Mouse (Mus musculus) liver, postnatal 0 days (tissue): Measurements from ENCODE around the gene Mapkbp1. TPM values are rescaled to one million over a fixed set of nuclear protein-coding genes. Genes with fewer than 3 reads are reported as not detected.
A peak's percentile ranks its signal among the peaks of the same experiment; 100 is the strongest.

Experiments
- ATAC-seq: fragments of 200-750 bp; cut with Nextera tagmentation; 2 replicates; pipeline ENCODE4 v1.8.0; 2017; ENCODE audit warnings: mild to moderate bottlenecking, moderate library complexity
- DNase-seq: peaks from one replicate; pipeline ENCODE4 v3.0.0-alpha.2; 2016
- H3K27ac ChIP-seq: fragments of 300-500 bp; sonication (generic); 2 replicates; pipeline ENCODE4 v1.5.1; 2014; ENCODE audit warnings: antibody characterized with exemption, moderate library complexity, mild to moderate bottlenecking, low read depth
- H3K27me3 ChIP-seq: fragments of 300-500 bp; sonication (generic); 2 replicates; pipeline ENCODE4 v1.6.1; 2014; ENCODE audit warnings: low read length, control low read depth, mixed read lengths; ENCODE audit not compliant: insufficient read depth
- H3K36me3 ChIP-seq: fragments of 300-500 bp; sonication (generic); replicated peaks from 2 replicates; pipeline ENCODE4 v1.6.1; 2014; ENCODE audit warnings: mild to moderate bottlenecking, control low read depth, low read length, moderate library complexity, mixed read lengths; ENCODE audit not compliant: insufficient read depth
- H3K4me1 ChIP-seq: fragments of 300-500 bp; sonication (generic); 2 replicates; pipeline ENCODE4 v1.6.1; 2014; ENCODE audit warnings: antibody characterized with exemption, mild to moderate bottlenecking, control low read depth; ENCODE audit not compliant: insufficient read depth
- H3K4me2 ChIP-seq: fragments of 300-500 bp; sonication (generic); 2 replicates; pipeline ENCODE4 v1.6.1; 2014; ENCODE audit warnings: low read depth, mild to moderate bottlenecking, low read length, moderate library complexity, mixed read lengths
- H3K4me3 ChIP-seq: fragments of 300-500 bp; sonication (generic); 2 replicates; pipeline ENCODE4 v1.5.1; 2014; ENCODE audit warnings: low read depth, low read length
- H3K9ac ChIP-seq: fragments of 300-500 bp; sonication (generic); replicated peaks from 2 replicates; pipeline ENCODE4 v1.6.1; 2014; ENCODE audit warnings: mild to moderate bottlenecking, moderate library complexity
- H3K9me3 ChIP-seq: fragments of 300-500 bp; sonication (generic); 2 replicates; pipeline ENCODE4 v1.6.1; 2016; ENCODE audit warnings: mild to moderate bottlenecking, control low read depth, low read length, mixed read lengths
- CTCF ChIP-seq: sonication (generic); IDR thresholded peaks from 2 replicates; pipeline ENCODE4 v1.5.1; 2016; ENCODE audit warnings: antibody characterized with exemption, low read depth
- EP300 ChIP-seq: IDR thresholded peaks from 2 replicates; pipeline ENCODE4 v1.6.1; 2016; ENCODE audit warnings: antibody characterized with exemption, low read depth, mild to moderate bottlenecking
- WGBS: fragments of 180-500 bp; shearing (Covaris S2); extraction: QIAGEN DNeasy Blood & Tissue Kit; methylation state at CpG from one replicate; pipeline ENCODE4 v1.1.7; 2014; ENCODE audit not compliant: insufficient replicate concordance; 5-methylcytosine and 5-hydroxymethylcytosine counted together
- polyA plus RNA-seq: library from polyadenylated mRNA; unstranded; fragments of >200 nt; fragmentation: Nextera tagmentation; extraction: Ambion mirVana; gene quantifications from 2 replicates; pipeline ENCODE4 v1.2.1, GENCODE M21; 2015

The Mapkbp1 gene
- polyA plus RNA-seq, 1 experiment from 2014 or later, result 0.27 TPM

GRCm38 (mm10) chr2:120044676-120045075 is 72.2 kb downstream of the Mapkbp1 start:
- Histone ChIP-seq H3K4me2 (no peak overlapping the region), H3K4me1 (no peaks in the 10 kb centered on the region), H3K36me3 (peaks cover 2% of the 10 kb centered on the region), H3K4me3 (no peak overlapping the region), H3K27ac (no peak overlapping the region), H3K9ac (no peak overlapping the region), H3K27me3 (no peaks in the 10 kb centered on the region), H3K9me3 (no peaks in the 10 kb centered on the region)
- 74% methylated on average over 3 of the region's 3 CpGs for WGBS
- DNase-seq, result no peak
- ATAC-seq, result no peak
- no peak for TF ChIP-seq CTCF
- no peak for TF ChIP-seq EP300

GRCm38 (mm10) chr2:120046486-120047310 is 74.2 kb downstream of the Mapkbp1 start:
- ATAC-seq (no peak), DNase-seq (no peak)
- H3K36me3 ChIP-seq, result peaks cover 2% of the 10 kb centered on the region; the same call in 1 of the 2 replicates
- H3K4me3 ChIP-seq, result no peak overlapping the region
- no peaks in the 10 kb centered on the region for H3K4me1 ChIP-seq
- no peaks in the 10 kb centered on the region for H3K9me3 ChIP-seq
- no peak for TF ChIP-seq EP300
- no peak for TF ChIP-seq CTCF
- 64% methylated on average over 14 of the region's 14 CpGs for WGBS
- H3K9ac ChIP-seq, result no peak overlapping the region
- H3K4me2 ChIP-seq, result no peak overlapping the region
- no peak overlapping the region for H3K27ac ChIP-seq
- H3K27me3 ChIP-seq, result no peaks in the 10 kb centered on the region

GRCm38 (mm10) chr2:120048173-120048572 is 75.7 kb downstream of the Mapkbp1 start:
- no peaks in the 10 kb centered on the region for H3K4me1 ChIP-seq
- no peaks in the 10 kb centered on the region for H3K27me3 ChIP-seq
- DNase-seq (no peak), ATAC-seq (no peak)
- H3K36me3 ChIP-seq, result no peaks in the 10 kb centered on the region
- H3K4me3 ChIP-seq, result no peak overlapping the region
- H3K27ac ChIP-seq, result no peak overlapping the region
- H3K9ac ChIP-seq, result no peak overlapping the region
- no peak overlapping the region for H3K4me2 ChIP-seq
- WGBS, result 70% methylated on average over 9 of the region's 9 CpGs
- TF ChIP-seq CTCF (no peak), EP300 (no peak)
- no peaks in the 10 kb centered on the region for H3K9me3 ChIP-seq

- DNase-seq (peak; percentile 64), ATAC-seq (peak; percentile 50; the same call in 1 of the 2 replicates)
- Histone ChIP-seq H3K36me3 (no peaks in the 10 kb centered on the region), H3K9ac (no peak overlapping the region), H3K9me3 (no peaks in the 10 kb centered on the region), H3K27ac (no peak overlapping the region), H3K4me3 (no peak overlapping the region), H3K4me1 (no peaks in the 10 kb centered on the region), H3K27me3 (no peaks in the 10 kb centered on the region), H3K4me2 (no peak overlapping the region)
- TF ChIP-seq CTCF (peak; percentile 76), EP300 (no peak)
- 63% methylated on average over 10 of the region's 10 CpGs for WGBS
Observed at GRCm38 (mm10) chr2:120049632-120050274, 77.3 kb downstream of the Mapkbp1 start.

- H3K4me1 ChIP-seq, result no peaks in the 10 kb centered on the region
- no peaks in the 10 kb centered on the region for H3K36me3 ChIP-seq
- WGBS, result 58% methylated on average over 6 of the region's 6 CpGs
- no peak for TF ChIP-seq CTCF
- TF ChIP-seq EP300, result no peak
- DNase-seq, result no peak
- no peak overlapping the region for H3K4me2 ChIP-seq
- ATAC-seq, result no peak
- no peak overlapping the region for H3K9ac ChIP-seq
- H3K9me3 ChIP-seq, result no peaks in the 10 kb centered on the region
- H3K27me3 ChIP-seq, result no peaks in the 10 kb centered on the region
- H3K4me3 ChIP-seq, result no peak overlapping the region
- no peak overlapping the region for H3K27ac ChIP-seq
Observed at GRCm38 (mm10) chr2:120051405-120051804, 78.9 kb downstream of the Mapkbp1 start.

- H3K9me3 ChIP-seq, result no peaks in the 10 kb centered on the region
- H3K4me1 ChIP-seq, result no peaks in the 10 kb centered on the region
- no peak for DNase-seq
- TF ChIP-seq EP300 (no peak), CTCF (no peak)
- no peaks in the 10 kb centered on the region for H3K36me3 ChIP-seq
- no peak overlapping the region for H3K4me2 ChIP-seq
- H3K4me3 ChIP-seq, result no peak overlapping the region
- H3K9ac ChIP-seq, result no peak overlapping the region
- no peaks in the 10 kb centered on the region for H3K27me3 ChIP-seq
- WGBS, result 72% methylated on average over 12 of the region's 12 CpGs
- no peak overlapping the region for H3K27ac ChIP-seq
- ATAC-seq, result no peak
Observed at GRCm38 (mm10) chr2:120054771-120055552, 82.5 kb downstream of the Mapkbp1 start.
